Mouse (Mus musculus): ENCODE results near the gene Mesp1. TPM values are rescaled to one million over a fixed set of nuclear protein-coding genes. Genes with fewer than 3 reads are reported as not detected.

The Mesp1 gene
- total and polyA plus RNA-seq, 3 experiments, result not detected

GRCm38 (mm10) chr7:79762106-79762505 lies 31.5 kb downstream of the Mesp1 start:
- no peaks in the 10 kb centered on the region for H3K9me3 ChIP-seq (replicated peaks; ENCODE audit: insufficient read depth, low read length)
- no peak overlapping the region for H3K9ac ChIP-seq (ENCODE audit: control insufficient read depth, low read depth, low read length, poor library complexity, severe bottlenecking)
- no peaks in the 10 kb centered on the region for H3K27me3 ChIP-seq (ENCODE audit: control insufficient read depth in 1 of 2, insufficient read depth in 2 of 2, low read length in 2 of 2)
- no peaks in the 10 kb centered on the region for H3K79me2 ChIP-seq (ENCODE audit: control insufficient read depth, insufficient read depth, low read length, poor library complexity)
- H3K4me1 ChIP-seq (ENCODE audit: control insufficient read depth in 1 of 2, insufficient read depth in 2 of 2, low read length in 2 of 2), result peaks cover 11 to 23% of the 10 kb centered on the region in 2 experiments
- H3K27ac ChIP-seq (ENCODE audit: control insufficient read depth, low read depth, low read length), result peak overlapping the region; percentile 68
- H3K4me3 ChIP-seq (ENCODE audit: control insufficient read depth in 1 of 2, insufficient read depth in 1 of 2, low read depth in 2 of 2, low read length in 2 of 2), result no peak overlapping the region
- no peak for TF ChIP-seq JUND (IDR thresholded peaks at IDR 0.05; ENCODE audit: low read depth, low read length)
- TF ChIP-seq MAX (IDR thresholded peaks at IDR 0.05; ENCODE audit: low read length), result no peak
- DNase-seq (ENCODE audit: low read depth, low spot score), result no peak
- peaks cover 0 to 24% of the 10 kb centered on the region in 2 experiments; a peak in 2 of 4 replicates for H3K36me3 ChIP-seq (ENCODE audit: control insufficient read depth in 1 of 2, insufficient read depth in 2 of 2, low read length in 2 of 2)

DNA sequence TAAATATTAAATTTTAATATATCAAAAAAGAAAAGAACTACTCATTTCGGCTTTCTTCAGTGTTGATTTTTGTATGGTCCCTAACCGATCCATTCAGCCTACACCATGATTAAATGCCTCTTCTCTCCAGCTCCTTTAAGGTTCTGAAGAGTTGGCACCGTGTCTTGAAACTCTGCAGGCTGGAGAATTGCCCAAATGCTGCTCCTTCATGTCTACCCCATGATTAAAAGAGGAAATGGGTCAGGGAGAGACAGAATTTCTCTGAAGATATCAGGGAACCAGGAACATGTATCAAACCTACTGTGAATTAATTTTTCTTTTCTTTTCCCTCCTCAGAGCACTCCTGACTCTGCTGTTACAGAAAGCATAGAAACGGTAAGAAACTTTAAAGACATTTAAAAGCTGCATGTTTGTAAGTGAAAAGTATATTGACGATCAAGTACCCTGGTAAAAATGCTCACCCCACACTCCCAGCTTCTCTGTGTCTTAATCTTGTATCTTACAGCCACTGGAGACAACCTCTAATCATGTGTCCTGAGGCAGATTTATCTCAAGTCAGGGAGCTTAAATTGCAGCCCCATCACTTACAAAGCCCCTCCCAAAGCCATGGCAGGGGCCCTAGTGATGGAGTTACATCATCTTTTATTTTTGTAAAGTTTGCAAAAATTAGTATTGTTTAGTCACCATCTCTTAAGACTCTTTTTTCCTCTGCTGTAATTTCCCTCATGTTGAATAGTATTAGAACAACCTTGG lies 32.3 kb downstream of the Mesp1 start:
- Histone ChIP-seq H3K79me2 (ENCODE audit: control insufficient read depth, insufficient read depth, low read length, poor library complexity) (no peaks in the 10 kb centered on the region), H3K27ac (ENCODE audit: control insufficient read depth, low read depth, low read length) (peak overlapping the region; percentile 68), H3K4me3 (ENCODE audit: control insufficient read depth in 1 of 2, insufficient read depth in 1 of 2, low read depth in 2 of 2, low read length in 2 of 2) (no peak overlapping the region), H3K4me1 (ENCODE audit: control insufficient read depth in 1 of 2, insufficient read depth in 2 of 2, low read length in 2 of 2) (peaks cover 11 to 23% of the 10 kb centered on the region in 2 experiments), H3K36me3 (ENCODE audit: control insufficient read depth in 1 of 2, insufficient read depth in 2 of 2, low read length in 2 of 2) (peaks cover 0 to 24% of the 10 kb centered on the region in 2 experiments; a peak in 2 of 4 replicates), H3K27me3 (ENCODE audit: control insufficient read depth in 1 of 2, insufficient read depth in 2 of 2, low read length in 2 of 2) (no peaks in the 10 kb centered on the region), H3K9me3 (replicated peaks; ENCODE audit: insufficient read depth, low read length) (no peaks in the 10 kb centered on the region), H3K9ac (ENCODE audit: control insufficient read depth, low read depth, low read length, poor library complexity, severe bottlenecking) (peak overlapping the region; percentile 28)
- peak in 1 of 2 experiments; percentile 61; a peak in 3 of 4 replicates for TF ChIP-seq EP300 (IDR thresholded peaks at IDR 0.05; ENCODE audit: low read depth in 1 of 2, low read length in 2 of 2)
- TF ChIP-seq USF1 (IDR thresholded peaks at IDR 0.05; ENCODE audit: low read depth, low read length), result 0 out of 2 replicates have a peak, but pooled peaks have one; percentile 6
- no peak for TF ChIP-seq BHLHE40 (IDR thresholded peaks at IDR 0.05; ENCODE audit: borderline replicate concordance, low read depth, low read length)
- 0 out of 2 replicates have a peak, but pooled peaks have one; percentile 13 for TF ChIP-seq GATA1 (IDR thresholded peaks at IDR 0.05; ENCODE audit: low read depth, low read length)
- TF ChIP-seq ETS1 (IDR thresholded peaks at IDR 0.05; ENCODE audit: low read depth, low read length), result peak; percentile 58
- TF ChIP-seq RCOR1 (IDR thresholded peaks at IDR 0.05; ENCODE audit: low read depth, low read length), result no peak
- no peak for TF ChIP-seq JUND (IDR thresholded peaks at IDR 0.05; ENCODE audit: low read depth, low read length)
- TF ChIP-seq MEF2A (IDR thresholded peaks at IDR 0.05; ENCODE audit: extremely low read depth, insufficient replicate concordance, low read depth, low read length, poor library complexity, severe bottlenecking), result no peak
- peak; percentile 81 for DNase-seq (ENCODE audit: low read depth, low spot score)

DNA sequence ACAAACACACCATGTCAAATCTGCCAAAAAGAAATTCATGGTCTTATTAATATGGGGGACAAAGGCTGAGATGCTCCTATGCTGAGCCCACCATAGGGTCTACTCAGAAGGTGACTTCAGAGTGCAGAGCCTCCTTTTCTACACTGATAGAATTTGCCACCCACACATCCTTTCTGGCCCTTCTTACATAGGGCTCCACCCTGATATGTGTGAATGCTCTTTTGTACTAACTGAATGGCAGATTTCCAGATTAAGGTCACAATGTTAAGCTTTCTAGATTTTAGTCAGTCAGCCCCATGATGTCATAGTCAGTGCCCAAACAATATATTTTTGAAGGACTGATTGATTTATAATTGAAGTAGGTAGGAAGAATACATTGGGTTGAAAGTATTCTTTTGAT lies 33.8 kb downstream of the Mesp1 start:
- Histone ChIP-seq H3K9ac (ENCODE audit: control insufficient read depth, low read depth, low read length, poor library complexity, severe bottlenecking) (no peak overlapping the region), H3K79me2 (ENCODE audit: control insufficient read depth, insufficient read depth, low read length, poor library complexity) (no peaks in the 10 kb centered on the region), H3K27ac (ENCODE audit: control insufficient read depth, low read depth, low read length) (0 out of 2 replicates have a peak overlapping the region, but pooled peaks have one; percentile 1), H3K4me3 (ENCODE audit: control insufficient read depth in 1 of 2, insufficient read depth in 1 of 2, low read depth in 2 of 2, low read length in 2 of 2) (no peak overlapping the region), H3K4me1 (ENCODE audit: control insufficient read depth in 1 of 2, insufficient read depth in 2 of 2, low read length in 2 of 2) (peaks cover 11 to 20% of the 10 kb centered on the region in 2 experiments), H3K36me3 (ENCODE audit: control insufficient read depth in 1 of 2, insufficient read depth in 2 of 2, low read length in 2 of 2) (peaks cover 0 to 24% of the 10 kb centered on the region in 2 experiments; a peak in 2 of 4 replicates), H3K9me3 (replicated peaks; ENCODE audit: insufficient read depth, low read length) (no peaks in the 10 kb centered on the region), H3K27me3 (ENCODE audit: control insufficient read depth in 1 of 2, insufficient read depth in 2 of 2, low read length in 2 of 2) (no peaks in the 10 kb centered on the region)
- DNase-seq (ENCODE audit: low read depth, low spot score), result peak; percentile 43
- TF ChIP-seq NRF1 (IDR thresholded peaks at IDR 0.05; ENCODE audit: insufficient read depth, low read depth, low read length, poor library complexity, severe bottlenecking), result no peak
- no peak for TF ChIP-seq TAL1 (IDR thresholded peaks at IDR 0.05; ENCODE audit: low read length)
- no peak for TF ChIP-seq RCOR1 (IDR thresholded peaks at IDR 0.05; ENCODE audit: low read depth, low read length)
- TF ChIP-seq ETS1 (IDR thresholded peaks at IDR 0.05; ENCODE audit: low read depth, low read length), result no peak
- TF ChIP-seq EP300 (IDR thresholded peaks at IDR 0.05; ENCODE audit: low read depth in 1 of 2, low read length in 2 of 2), result peak; percentile 43 to 51; a peak in 2 of 4 replicates
- no peak for TF ChIP-seq POLR2A (IDR thresholded peaks at IDR 0.05; ENCODE audit: control insufficient read depth in 1 of 2, insufficient read depth in 1 of 2, low read depth in 1 of 2, low read length in 2 of 2, poor library complexity in 1 of 2)
- TF ChIP-seq MAZ (IDR thresholded peaks at IDR 0.05; ENCODE audit: low read depth, low read length), result no peak
- TF ChIP-seq GATA1 (IDR thresholded peaks at IDR 0.05; ENCODE audit: low read depth, low read length), result 0 out of 2 replicates have a peak, but pooled peaks have one; percentile 23
- no peak for TF ChIP-seq E2F4 (IDR thresholded peaks at IDR 0.05; ENCODE audit: borderline replicate concordance, low read depth, low read length)
- TF ChIP-seq ELF1 (IDR thresholded peaks at IDR 0.05; ENCODE audit: low read depth, low read length), result no peak
- no peak for TF ChIP-seq ZNF384 (IDR thresholded peaks at IDR 0.05; ENCODE audit: low read depth, low read length)
- TF ChIP-seq CHD1 (IDR thresholded peaks at IDR 0.05; ENCODE audit: low read depth, low read length), result no peak
